8 mouse cellular contexts compared by ENCODE assay signal in the genomic region with DNA sequence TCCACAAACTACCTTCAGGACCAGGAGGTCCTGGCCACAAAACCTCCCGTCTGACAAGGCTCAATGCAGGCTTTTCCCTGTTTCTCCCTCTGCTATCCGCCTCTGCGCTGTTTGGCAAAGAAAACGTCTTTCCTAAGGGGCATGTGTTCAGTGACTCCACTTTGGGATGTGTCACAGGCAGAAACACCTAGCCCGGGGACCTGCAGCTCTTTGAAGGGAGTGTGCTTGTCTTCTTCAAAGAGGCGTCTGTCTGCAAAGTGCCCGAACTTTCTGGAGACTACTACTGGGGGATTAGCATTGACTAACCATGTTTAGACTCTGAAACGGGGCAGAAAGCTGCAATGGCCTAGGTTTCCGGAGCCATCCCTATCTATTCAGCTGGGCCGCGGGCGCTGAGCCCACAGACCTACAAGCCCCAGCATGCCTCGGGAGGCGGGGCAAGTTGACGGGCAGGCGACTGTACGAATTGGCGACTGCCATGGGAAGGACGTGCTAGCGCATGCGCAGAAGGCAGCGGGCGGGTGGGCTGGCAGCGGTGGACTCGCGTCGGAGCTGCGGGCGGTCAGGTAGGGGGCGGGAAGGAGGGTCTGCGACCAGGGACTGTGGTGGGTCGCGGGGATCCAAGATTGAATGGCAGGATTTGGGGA. TPM values are rescaled to one million over a fixed set of nuclear protein-coding genes. Genes with fewer than 3 reads are reported as not detected.
DNase-seq lines count a peak whose midpoint lies in the region; ATAC-seq lines count a peak whose summit lies in the region.

A gene (plus strand): TSS at position 483 of the 647 bp plus-strand sequence.

- no peaks in the 10 kb centered on the region for H3K27me3 ChIP-seq in hindbrain, embryonic 15.5 days

- H3K9ac ChIP-seq in hindbrain, embryonic 15.5 days = peak within 1 kb of the TSS; percentile 82

- peak within 1 kb of the TSS; percentile 90 for H3K27ac ChIP-seq in hindbrain, embryonic 15.5 days (replicated peaks)

- 3% methylated on average over 33 of the region's 33 CpGs for WGBS in hindbrain, embryonic 15.5 days

- H3K4me2 ChIP-seq in hindbrain, embryonic 15.5 days = peak within 1 kb of the TSS; percentile 60

- no peaks in the 10 kb centered on the region for H3K9me3 ChIP-seq in hindbrain, embryonic 15.5 days

- H3K4me1 ChIP-seq in hindbrain, embryonic 15.5 days (replicated peaks) = peaks cover 36% of the 10 kb centered on the region

- H3K4me3 ChIP-seq in hindbrain, embryonic 15.5 days = peak within 1 kb of the TSS; percentile 76

- no peaks in the 10 kb centered on the region for H3K36me3 ChIP-seq in hindbrain, embryonic 15.5 days

- DNase-seq in R1 (ENCODE audit: low read depth, low spot score) = peak; percentile 95
- peak; percentile 100 for DNase-seq in cerebellum, postnatal 14 days
- peak; percentile 98 to 99 for DNase-seq in frontal cortex, postnatal 36 days (ENCODE audit: low spot score in 2 of 2)
- peak; percentile 96 for DNase-seq in left cerebral cortex, adult 11 months (ENCODE audit: low spot score)
- peak; percentile 98 to 99 for DNase-seq in lung, postnatal 4 days
- DNase-seq in retina, postnatal 7 days (ENCODE audit: low read depth, low spot score) = peak; percentile 96
- DNase-seq in urinary bladder, adult 2 months (ENCODE audit: low spot score) = peak; percentile 100

- peak; percentile 96 for ATAC-seq in hindbrain, embryonic 15.5 days (ENCODE audit: low FRiP score, low read depth)

RNA-seq across cellular contexts. Expression of the gene that starts here (rescaled TPM):
- 169 and 194 TPM in 2 replicates for polyA plus RNA-seq in hindbrain, embryonic 15.5 days (2015; fragmentation: Nextera tagmentation; extraction: Ambion mirVana)
- 18.3 and 19.3 TPM in 2 replicates for polyA plus RNA-seq in urinary bladder, adult 2 months (2012; rRNA removed)

Comparison
In these comparisons a context has a peak if more than half of its experiments do, and no peak if none do; other contexts are left out.
1. Peak in every context shown above with its lines: DNase-seq, ATAC-seq, H3K4me3 ChIP-seq and H3K27ac ChIP-seq.